ENCODE assay signal across 11 mouse cellular contexts in the genomic region with DNA sequence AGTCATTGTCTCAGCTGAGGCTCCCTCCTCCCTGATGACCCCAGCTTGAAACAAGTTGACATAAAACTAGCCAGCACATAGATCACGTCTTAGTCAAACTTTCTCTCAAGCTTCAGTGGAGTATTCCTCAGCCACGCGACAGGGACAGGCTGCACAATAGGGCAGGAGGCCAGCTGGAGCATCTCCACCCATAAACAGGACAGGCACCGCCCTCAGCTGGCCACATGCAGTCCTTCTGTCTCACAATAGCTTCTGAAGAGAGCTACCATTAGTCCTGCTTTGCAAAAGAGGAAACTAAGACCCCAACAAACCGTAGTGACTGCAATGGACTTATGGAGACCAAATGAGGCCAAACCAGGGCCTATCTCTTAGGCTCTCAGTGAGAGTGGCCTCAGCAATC. TPM values are rescaled to one million over a fixed set of nuclear protein-coding genes. Genes with fewer than 3 reads are reported as not detected.
DNase-seq lines count a peak whose midpoint lies in the region; ATAC-seq lines count a peak whose summit lies in the region.
"Had no signal": no experiment of that assay in that cellular context is flagged by ENCODE, and none has a peak within 500 bp of the region (broad histone marks: within the 10 kb centered on the region; RNA-seq: fewer than 3 reads in every experiment).

No protein-coding gene starts in this region.

- peak; percentile 79 to 83 for DNase-seq in heart, adult 18-20 months
- peak; percentile 60 for DNase-seq in 416B (ENCODE audit: low read depth)
- peak; percentile 57 to 77 for DNase-seq in cerebellum, postnatal 25 days
- DNase-seq in kidney, postnatal 14 days: peak; percentile 75
- DNase-seq in splenic B cell, adult 2 months (ENCODE audit: low read depth, low spot score): peak; percentile 47
- no peak for DNase-seq in left cerebral cortex, postnatal 25 days (ENCODE audit: low spot score in 2 of 2)

- 0 out of 2 replicates have a peak, but pooled peaks cover 7% of the 10 kb centered on the region for H3K27me3 ChIP-seq in heart, embryonic 12.5 days (replicated peaks)
- H3K27me3 ChIP-seq in splenic B cell, adult 2 months (ENCODE audit: control insufficient read depth, insufficient read depth, low read length, poor library complexity, severe bottlenecking): no peaks in the 10 kb centered on the region
- H3K27me3 ChIP-seq: embryonic facial prominence, embryonic 13.5 days had no signal

- H3K4me1 ChIP-seq in heart, embryonic 12.5 days (replicated peaks): peaks cover 9% of the 10 kb centered on the region; the same call in 1 of the 2 replicates
- H3K4me1 ChIP-seq: limb, embryonic 12.5 days had no signal

- no peak overlapping the region for H3K9ac ChIP-seq in heart, embryonic 12.5 days
- H3K9ac ChIP-seq: embryonic facial prominence, embryonic 13.5 days; limb, embryonic 12.5 days had no signal

- 0 out of 2 replicates have a peak, but pooled peaks cover 2% of the 10 kb centered on the region for H3K36me3 ChIP-seq in heart, embryonic 12.5 days
- H3K36me3 ChIP-seq in splenic B cell, adult 2 months (ENCODE audit: control insufficient read depth, insufficient read depth, low read length, poor library complexity, severe bottlenecking): no peaks in the 10 kb centered on the region

- no peak overlapping the region for H3K27ac ChIP-seq in heart, embryonic 12.5 days (ENCODE audit: poor library complexity, severe bottlenecking)
- H3K27ac ChIP-seq: embryonic facial prominence, embryonic 13.5 days; limb, embryonic 12.5 days had no signal

- H3K4me2 ChIP-seq in heart, embryonic 12.5 days: no peak overlapping the region
- H3K4me2 ChIP-seq: embryonic facial prominence, embryonic 13.5 days; limb, embryonic 12.5 days had no signal

- ATAC-seq in heart, embryonic 12.5 days (ENCODE audit: insufficient number of reproducible peaks, low FRiP score): no peak
- ATAC-seq in erythroid progenitor cell, adult 5-6 weeks (replicated peaks; ENCODE audit: low FRiP score, poor library complexity, severe bottlenecking): no peak

- H3K4me3 ChIP-seq in heart, embryonic 12.5 days: no peak overlapping the region
- H3K4me3 ChIP-seq: embryonic facial prominence, embryonic 13.5 days; limb, embryonic 12.5 days had no signal

- WGBS in heart, embryonic 12.5 days: 74% methylated on average over 5 of the region's 5 CpGs

- intact Hi-C loops in left cerebral cortex, postnatal 25 days (cut with DNase I): no loop called here

- no peaks in the 10 kb centered on the region for H3K9me3 ChIP-seq in heart, embryonic 12.5 days (replicated peaks)
- H3K9me3 ChIP-seq: embryonic facial prominence, embryonic 13.5 days; limb, embryonic 12.5 days had no signal

RNA-seq across cellular contexts. Expression of gene Treh, which starts 27.6 kb away (rescaled TPM):
- total RNA-seq in heart, adult 18-20 months (2021): not detected
- not detected in 2 replicates for polyA plus RNA-seq in heart, embryonic 12.5 days (2016; fragmentation: Nextera tagmentation; extraction: Ambion mirVana)
- under 1 TPM; 0.25 to 0.34 TPM for total RNA-seq in left cerebral cortex, postnatal 25 days (2021)
- not detected in 2 replicates for total RNA-seq in erythroid progenitor cell, adult 5-6 weeks (2015; ENCODE audit: low replicate concordance)
- total RNA-seq in erythroid progenitor cell, adult 5-6 weeks (2017; ENCODE audit: low replicate concordance): not detected in 2 replicates
- polyA plus RNA-seq: embryonic facial prominence, embryonic 13.5 days; limb, embryonic 12.5 days; stomach, embryonic 14.5 days had no signal

RNA-seq across cellular contexts. Expression of gene Ddx6, which starts 40.8 kb away (rescaled TPM):
- total RNA-seq in heart, adult 18-20 months (2021): 10 to 100 TPM; 89.2 to 90.7 TPM
- 12.4 and 13.5 TPM in 2 replicates for polyA plus RNA-seq in heart, embryonic 12.5 days (2016; fragmentation: Nextera tagmentation; extraction: Ambion mirVana)
- 100 to 1,000 TPM; 131 to 134 TPM for total RNA-seq in left cerebral cortex, postnatal 25 days (2021)
- total RNA-seq in erythroid progenitor cell, adult 5-6 weeks (2015; ENCODE audit: low replicate concordance): 40.0 and 59.5 TPM in 2 replicates
- 79.5 and 91.5 TPM in 2 replicates for total RNA-seq in erythroid progenitor cell, adult 5-6 weeks (2017; ENCODE audit: low replicate concordance)

Comparison
In these comparisons a context has a peak if more than half of its experiments do, and no peak if none do; other contexts are left out.
1. DNase-seq: peak in heart, adult 18-20 months (2 of 2), 416B (single experiment), cerebellum, postnatal 25 days (2 of 2), kidney, postnatal 14 days (single experiment) and splenic B cell, adult 2 months (single experiment); none in left cerebral cortex, postnatal 25 days (0 of 2).